Mouse (Mus musculus) embryonic facial prominence, embryonic 14.5 days (tissue): ENCODE measurements around the gene Rad9a. TPM values are rescaled to one million over a fixed set of nuclear protein-coding genes. Genes with fewer than 3 reads are reported as not detected.

Experiments
- ATAC-seq: fragments of 200-750 bp; cut with Nextera tagmentation; 2 replicates; pipeline ENCODE4 v1.8.0; 2017; ENCODE audit warnings: low read depth, moderate number of reproducible peaks, moderate TSS enrichment
- DNase-seq: peaks from one replicate; pipeline ENCODE4 v3.0.0-alpha.2; 2015; ENCODE audit warnings: low spot score
- H3K27ac ChIP-seq: fragments of 300-500 bp; sonication (generic); replicated peaks from 2 replicates; pipeline ENCODE4 v1.5.1; 2014; ENCODE audit warnings: low read depth, mild to moderate bottlenecking, low read length, moderate library complexity
- H3K27me3 ChIP-seq: fragments of 300-500 bp; sonication (generic); replicated peaks from 2 replicates; pipeline ENCODE4 v1.6.1; 2014; ENCODE audit warnings: low read length; ENCODE audit not compliant: control insufficient read depth, insufficient read depth
- H3K36me3 ChIP-seq: fragments of 300-500 bp; sonication (generic); 2 replicates; pipeline ENCODE4 v1.6.1; 2014; ENCODE audit warnings: low read length, mixed read lengths; ENCODE audit not compliant: control insufficient read depth, insufficient read depth
- H3K4me1 ChIP-seq: fragments of 300-500 bp; sonication (generic); 2 replicates; pipeline ENCODE4 v1.6.1; 2014; ENCODE audit warnings: antibody characterized with exemption, low read length; ENCODE audit not compliant: control insufficient read depth, insufficient read depth
- H3K4me2 ChIP-seq: fragments of 300-500 bp; sonication (generic); 2 replicates; pipeline ENCODE4 v1.6.1; 2014; ENCODE audit warnings: low read depth, mild to moderate bottlenecking, low read length, moderate library complexity, mixed read lengths
- H3K4me3 ChIP-seq: fragments of 300-500 bp; sonication (generic); 2 replicates; pipeline ENCODE4 v1.5.1; 2014; ENCODE audit warnings: low read depth, mild to moderate bottlenecking, low read length
- H3K9ac ChIP-seq: fragments of 300-500 bp; sonication (generic); 2 replicates; pipeline ENCODE4 v1.6.1; 2014; ENCODE audit warnings: low read depth, mild to moderate bottlenecking, low read length, moderate library complexity, mixed read lengths
- H3K9me3 ChIP-seq: fragments of 300-500 bp; sonication (generic); 2 replicates; pipeline ENCODE4 v1.6.1; 2016; ENCODE audit warnings: low read length; ENCODE audit not compliant: control insufficient read depth
- WGBS: fragments of 180-500 bp; shearing (Covaris S2); extraction: QIAGEN DNeasy Blood & Tissue Kit; methylation state at CpG from one replicate; pipeline ENCODE4 v1.1.7; 2014; 5-methylcytosine and 5-hydroxymethylcytosine counted together
- polyA plus RNA-seq: library from polyadenylated mRNA; unstranded; fragments of >200 nt; fragmentation: Nextera tagmentation; extraction: Ambion mirVana; gene quantifications from 2 replicates; pipeline ENCODE4 v1.2.1, GENCODE M21; 2014

The Rad9a gene
- polyA plus RNA-seq, 1 experiment from 2014 or later = 28.9 TPM

DNA sequence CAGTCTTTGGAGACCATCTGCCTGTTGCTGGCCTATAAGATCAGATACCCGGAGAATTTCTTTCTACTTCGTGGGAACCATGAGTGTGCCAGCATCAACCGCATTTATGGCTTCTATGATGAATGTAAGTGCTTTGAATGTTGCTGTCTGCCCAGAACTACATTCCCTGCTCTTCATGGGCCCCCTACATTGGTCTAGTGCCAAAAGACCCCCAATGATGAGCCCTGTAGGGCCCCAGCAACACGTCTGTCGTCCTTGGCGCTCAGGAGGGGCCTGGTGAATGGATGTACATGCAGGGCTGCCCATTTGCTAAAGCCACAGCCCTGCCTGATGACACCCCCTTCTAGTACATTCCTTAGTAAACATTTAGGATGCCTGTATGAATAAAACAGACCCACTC lies 8.3 kb downstream of the Rad9a start:
- peak overlapping the region; percentile 96 for H3K9ac ChIP-seq
- H3K4me3 ChIP-seq = peak overlapping the region; percentile 94
- H3K4me1 ChIP-seq = peaks cover 17% of the 10 kb centered on the region
- 64% methylated on average over 6 of the region's 6 CpGs for WGBS
- peak overlapping the region; percentile 91 for H3K4me2 ChIP-seq
- no peak for ATAC-seq
- no peaks in the 10 kb centered on the region for H3K9me3 ChIP-seq
- DNase-seq = no peak
- peaks cover 47% of the 10 kb centered on the region for H3K36me3 ChIP-seq
- H3K27me3 ChIP-seq = no peaks in the 10 kb centered on the region
- H3K27ac ChIP-seq = no peak overlapping the region

DNA sequence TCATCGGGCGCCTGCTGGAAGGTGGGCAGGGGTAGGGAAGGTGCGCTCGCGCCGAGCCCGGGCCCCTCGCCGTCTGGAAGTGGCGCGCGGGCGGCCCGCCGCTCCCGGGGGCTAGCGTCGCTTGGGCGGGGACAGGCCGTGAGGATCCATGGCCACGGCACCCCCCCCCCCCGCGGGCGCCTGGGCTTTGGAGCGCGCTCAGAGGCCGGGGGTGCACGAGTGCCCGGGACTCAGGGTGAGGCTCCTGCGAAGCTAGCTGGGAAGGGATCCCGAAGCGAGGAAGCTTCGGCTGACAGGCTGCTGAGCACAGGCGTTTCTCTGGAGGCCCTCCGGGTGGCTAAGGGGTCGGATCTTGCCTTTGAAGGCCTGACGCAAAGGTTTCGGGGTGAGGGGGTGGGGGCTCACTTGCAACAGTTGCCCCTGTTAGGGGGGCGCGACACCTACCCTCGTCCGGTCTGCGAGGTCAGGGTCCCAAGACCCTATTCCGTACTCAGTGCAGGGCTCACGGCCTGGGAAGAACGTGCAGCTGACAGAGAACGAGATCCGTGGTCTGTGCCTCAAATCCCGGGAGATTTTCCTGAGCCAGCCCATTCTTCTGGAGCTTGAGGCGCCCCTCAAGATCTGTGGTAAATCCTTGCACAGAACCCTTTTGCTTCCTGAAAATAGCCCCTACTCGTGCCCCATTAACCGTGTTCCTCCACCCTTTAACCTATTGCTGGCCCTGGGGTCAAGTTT lies 9.0 kb downstream of the Rad9a start:
- H3K36me3 ChIP-seq = peaks cover 42% of the 10 kb centered on the region
- no peaks in the 10 kb centered on the region for H3K27me3 ChIP-seq
- WGBS = under 1% methylated on average over 20 of the region's 52 CpGs
- ATAC-seq (peak; percentile 45; the same call in 1 of the 2 replicates), DNase-seq (peak; percentile 53)
- peaks cover 17% of the 10 kb centered on the region for H3K4me1 ChIP-seq
- peak overlapping the region; percentile 94 for H3K4me3 ChIP-seq
- peak overlapping the region; percentile 96 for H3K9ac ChIP-seq
- H3K27ac ChIP-seq = peak overlapping the region; percentile 91
- H3K9me3 ChIP-seq = no peaks in the 10 kb centered on the region
- peak overlapping the region; percentile 91 for H3K4me2 ChIP-seq

DNA sequence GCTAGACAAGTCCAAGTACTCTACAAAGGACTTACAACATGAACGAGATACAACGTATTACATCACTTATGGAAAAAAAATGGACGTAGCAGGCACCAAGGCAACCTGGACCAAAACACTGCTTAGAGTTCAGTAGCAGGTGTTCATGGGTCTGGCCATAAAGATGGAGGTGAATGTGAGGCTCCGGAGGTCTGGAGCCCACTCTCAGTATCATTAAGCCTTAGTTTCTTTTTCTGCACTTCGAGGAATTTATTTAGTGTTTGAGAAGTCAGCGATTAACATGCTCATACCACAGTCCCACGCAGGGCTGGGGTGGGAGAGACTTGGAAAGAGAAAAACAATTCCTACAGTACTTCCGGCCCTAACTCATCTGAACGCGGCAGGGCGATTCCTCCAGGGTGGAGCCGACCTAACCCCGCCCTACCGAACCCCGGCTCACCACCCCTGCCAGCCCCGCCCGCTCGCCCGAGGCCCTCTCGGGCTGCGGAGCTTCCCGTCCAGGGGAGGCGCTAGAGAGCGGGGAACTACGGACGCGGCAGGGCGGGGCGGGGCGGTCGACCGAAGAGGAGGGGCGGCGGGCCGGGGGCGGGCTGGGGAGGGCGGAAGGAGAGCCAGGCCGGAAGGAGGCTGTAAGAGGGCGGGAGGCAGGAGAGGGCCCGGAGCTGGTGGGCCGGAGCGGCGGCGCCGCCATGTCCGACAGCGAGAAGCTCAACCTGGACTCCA lies 9.8 kb downstream of the Rad9a start, which contains the start of gene Ppp1ca:
Gene Ppp1ca (plus strand): TSS at position 538 of the 723 bp plus-strand sequence.
- H3K9me3 ChIP-seq = no peaks in the 10 kb centered on the region
- ATAC-seq = peak; percentile 93

DNA sequence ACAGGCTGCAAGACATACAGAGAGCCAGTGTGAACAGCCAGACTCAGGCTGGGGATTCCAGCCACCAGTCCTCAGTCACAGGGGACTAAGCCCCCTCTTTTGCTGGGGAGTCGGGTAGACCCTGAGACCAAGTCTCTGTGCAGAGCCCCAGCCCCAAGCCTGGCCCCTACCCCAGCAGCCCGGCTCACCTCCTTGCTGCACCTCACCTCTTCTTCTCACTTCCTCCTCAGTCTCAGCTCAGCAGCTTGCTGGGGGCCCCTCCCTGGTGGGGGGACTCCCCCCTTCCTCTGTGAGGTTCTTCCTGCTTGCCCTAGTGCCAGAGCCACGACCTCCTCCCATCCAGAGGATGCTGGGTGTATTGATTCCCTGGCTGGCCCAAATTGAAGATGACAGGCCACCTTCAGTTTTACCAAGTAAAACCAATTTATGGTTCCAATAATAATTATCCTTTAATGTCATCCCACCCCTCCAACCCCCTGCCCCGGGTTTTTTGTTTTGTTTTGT lies 10.6 kb downstream of the Rad9a start, which contains the start of gene Tbc1d10c:
Gene Tbc1d10c (minus strand): TSS at position 454 of the 504 bp plus-strand sequence.
- 53% methylated on average over 4 of the region's 4 CpGs for WGBS
- no peak for ATAC-seq
- no peaks in the 10 kb centered on the region for H3K27me3 ChIP-seq

More for the DNA sequence above, 9.8 kb downstream of the Rad9a start, which contains the start of gene Ppp1ca:
- Histone ChIP-seq H3K9ac (peak within 1 kb of the TSS; percentile 96), H3K4me3 (peak within 1 kb of the TSS; percentile 94), H3K27me3 (no peaks in the 10 kb centered on the region), H3K4me1 (peaks cover 17% of the 10 kb centered on the region), H3K27ac (peak within 1 kb of the TSS; percentile 91), H3K36me3 (peaks cover 34% of the 10 kb centered on the region), H3K4me2 (peak within 1 kb of the TSS; percentile 91)
- DNase-seq = peak; percentile 96
- WGBS = 8% methylated on average over 30 of the region's 47 CpGs

DNA sequence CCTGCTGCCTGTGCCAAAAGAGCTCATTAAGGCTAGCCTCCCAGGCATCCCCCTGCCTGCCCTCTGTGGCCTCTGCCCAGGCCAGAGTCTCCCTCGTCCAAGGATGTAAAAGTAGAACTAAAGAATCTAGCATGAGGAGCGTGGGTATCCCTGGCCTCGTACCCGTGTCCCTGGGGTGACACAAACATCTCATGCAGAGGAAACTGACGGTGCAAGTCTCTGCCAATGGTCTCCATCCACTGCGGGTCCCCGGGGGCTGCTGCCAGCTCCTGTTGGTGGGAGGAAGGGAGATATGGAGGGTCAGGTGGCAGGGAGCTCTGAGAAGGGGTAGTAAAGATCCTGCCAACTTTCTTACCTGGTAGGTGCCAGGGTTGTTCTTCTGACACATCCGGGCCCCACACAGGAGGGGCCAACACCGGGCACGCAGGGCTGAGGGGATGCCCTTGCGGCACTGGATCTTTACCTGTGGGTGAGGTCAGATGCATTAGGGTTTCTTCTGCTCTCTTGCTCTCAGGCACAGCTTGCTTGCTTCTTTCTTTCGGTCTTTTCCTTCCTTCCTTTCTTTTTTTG lies 12.3 kb downstream of the Rad9a start:
- WGBS = 81% methylated on average over 12 of the region's 12 CpGs
- Histone ChIP-seq H3K4me1 (peaks cover 27% of the 10 kb centered on the region), H3K27ac (no peak overlapping the region), H3K4me3 (no peak overlapping the region), H3K27me3 (no peaks in the 10 kb centered on the region), H3K4me2 (no peak overlapping the region), H3K9me3 (no peaks in the 10 kb centered on the region), H3K36me3 (peaks cover 10% of the 10 kb centered on the region), H3K9ac (no peak overlapping the region)
- DNase-seq (no peak), ATAC-seq (no peak)

More for the DNA sequence above, 10.6 kb downstream of the Rad9a start, which contains the start of gene Tbc1d10c:
- Histone ChIP-seq H3K9me3 (no peaks in the 10 kb centered on the region), H3K4me1 (peaks cover 17% of the 10 kb centered on the region), H3K4me3 (peak within 1 kb of the TSS; percentile 94), H3K4me2 (peak within 1 kb of the TSS; percentile 91), H3K36me3 (peaks cover 28% of the 10 kb centered on the region), H3K27ac (peak within 1 kb of the TSS; percentile 91), H3K9ac (peak within 1 kb of the TSS; percentile 96)
- no peak for DNase-seq

DNA sequence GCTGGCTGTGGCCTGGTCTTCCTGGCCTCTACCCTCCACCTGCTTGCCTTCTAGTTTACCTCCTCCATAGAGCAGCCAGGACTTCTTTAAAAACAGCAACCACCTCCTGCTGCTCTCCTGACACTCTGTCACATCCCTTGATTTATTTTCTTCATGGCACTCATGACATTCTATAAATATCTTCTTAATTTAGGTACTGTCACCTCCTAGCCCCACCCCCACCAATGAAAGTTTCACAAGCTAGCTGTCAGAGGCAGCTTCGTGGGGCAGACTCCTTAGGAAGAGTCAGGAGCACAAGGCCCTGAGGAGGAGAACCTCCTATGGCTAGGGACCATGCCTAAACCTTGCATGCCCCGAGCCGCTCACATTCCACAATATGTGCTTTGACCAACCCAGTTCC lies 14.2 kb downstream of the Rad9a start:
- ATAC-seq (no peak), DNase-seq (no peak)
- H3K4me3 ChIP-seq = no peak overlapping the region
- no peaks in the 10 kb centered on the region for H3K36me3 ChIP-seq
- no peak overlapping the region for H3K27ac ChIP-seq
- no peak overlapping the region for H3K9ac ChIP-seq
- no peak overlapping the region for H3K4me2 ChIP-seq
- no peaks in the 10 kb centered on the region for H3K27me3 ChIP-seq
- no peaks in the 10 kb centered on the region for H3K9me3 ChIP-seq
- 64% methylated on average over 3 of the region's 3 CpGs for WGBS
- peaks cover 16% of the 10 kb centered on the region for H3K4me1 ChIP-seq

DNA sequence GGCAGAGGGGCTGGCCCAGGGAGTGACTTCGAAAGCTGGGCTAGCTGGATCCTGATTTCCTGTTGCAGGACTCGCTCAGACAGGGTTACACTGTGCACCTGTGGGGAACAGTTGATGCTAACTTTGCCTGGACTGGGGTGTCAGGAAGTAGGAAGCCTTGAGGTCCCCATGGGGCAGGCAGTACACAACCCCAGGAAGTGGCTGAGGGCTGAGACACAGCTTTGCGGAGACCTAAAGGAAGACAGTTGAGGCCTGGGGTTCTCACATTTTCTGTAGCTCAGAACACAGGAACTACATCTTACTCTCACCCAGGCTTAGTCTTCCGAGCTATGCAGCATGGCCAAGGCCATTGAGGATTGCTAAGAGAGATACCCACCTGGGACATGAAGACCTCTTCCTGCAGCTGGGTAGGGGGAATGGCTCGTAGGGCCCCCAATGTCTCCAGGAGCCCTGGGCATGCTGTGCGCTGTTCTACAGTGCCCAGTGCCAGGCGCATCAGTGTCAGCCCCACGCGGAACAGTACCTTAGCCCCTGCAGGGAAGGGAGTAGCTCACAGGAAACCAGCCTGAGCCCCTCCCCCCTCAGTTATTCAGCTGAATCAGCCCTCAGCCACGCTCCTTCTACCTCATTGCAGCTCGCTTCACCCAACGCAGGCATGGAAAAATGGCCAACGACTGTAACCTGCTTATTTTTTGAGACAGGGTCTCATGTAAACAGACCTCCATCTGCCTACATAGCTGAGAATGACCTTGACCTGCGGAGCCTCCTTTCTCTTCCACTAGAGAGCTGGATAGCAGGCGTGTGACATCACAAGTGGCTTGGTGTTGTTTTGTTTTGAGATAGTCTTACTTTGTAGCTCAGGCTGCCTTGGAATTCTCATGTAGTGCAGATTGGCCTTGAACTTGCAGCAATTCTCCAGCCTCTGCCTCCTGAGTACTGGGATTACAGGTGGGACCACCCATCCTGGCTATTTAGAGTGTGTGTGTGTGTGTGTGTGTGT lies 16.2 kb downstream of the Rad9a start:
- H3K9ac ChIP-seq = no peak overlapping the region
- no peak overlapping the region for H3K4me2 ChIP-seq
- WGBS = 46% methylated on average over 15 of the region's 15 CpGs
- H3K4me3 ChIP-seq = no peak overlapping the region
- H3K27ac ChIP-seq = no peak overlapping the region; the same call in 1 of the 2 replicates
- H3K36me3 ChIP-seq = no peaks in the 10 kb centered on the region
- ATAC-seq (no peak), DNase-seq (no peak)
- H3K9me3 ChIP-seq = no peaks in the 10 kb centered on the region
- H3K4me1 ChIP-seq = peaks cover 10% of the 10 kb centered on the region; the same call in 1 of the 2 replicates
- no peaks in the 10 kb centered on the region for H3K27me3 ChIP-seq
